Mouse (Mus musculus): ENCODE measurements around the gene Kiss1. TPM values are rescaled to one million over a fixed set of nuclear protein-coding genes. Genes with fewer than 3 reads are reported as not detected.
"Not testable (repeated sequence)": the region's sequence is repeated elsewhere in the genome, so short reads cannot be mapped to it uniquely, and the experiment has no call there.

Kiss1 gene
- polyA plus RNA-seq, 1 experiment from 2014 or later, result 7.7 TPM

- ATAC-seq (ENCODE audit: borderline replicate concordance, extremely low read depth, low FRiP score, low TSS enrichment), result peak; percentile 17; the same call in 1 of the 2 replicates
- H3K36me3 ChIP-seq, result no peaks in the 10 kb centered on the region
- no peaks in the 10 kb centered on the region for H3K9me3 ChIP-seq
- H3K4me1 ChIP-seq, result peaks cover 28% of the 10 kb centered on the region
- no peak overlapping the region for H3K4me3 ChIP-seq
- H3K27me3 ChIP-seq, result no peaks in the 10 kb centered on the region
- no peak overlapping the region for H3K9ac ChIP-seq
- peak overlapping the region; percentile 21; the same call in 1 of the 2 replicates for H3K27ac ChIP-seq
- 23% methylated on average over 5 of the region's 5 CpGs for WGBS
- H3K4me2 ChIP-seq, result no peak overlapping the region
These were observed 1.7 kb downstream of the Kiss1 start for GRCm38 (mm10) chr1:133323333-133323732.

GRCm38 (mm10) chr1:133325951-133326350 is 4.3 kb downstream of the Kiss1 start:
- no peak for ATAC-seq (ENCODE audit: borderline replicate concordance, extremely low read depth, low FRiP score, low TSS enrichment)
- Histone ChIP-seq H3K4me2 (no peak overlapping the region), H3K9me3 (no peaks in the 10 kb centered on the region), H3K36me3 (no peaks in the 10 kb centered on the region), H3K27ac (no peak overlapping the region), H3K4me1 (peaks cover 47% of the 10 kb centered on the region), H3K4me3 (no peak overlapping the region), H3K27me3 (peaks cover 4% of the 10 kb centered on the region; the same call in 1 of the 2 replicates), H3K9ac (no peak overlapping the region)
- 75% methylated on average over 8 of the region's 8 CpGs for WGBS

GRCm38 (mm10) chr1:133327094-133327493 is 5.4 kb downstream of the Kiss1 start:
- 54% methylated on average over 5 of the region's 5 CpGs for WGBS
- Histone ChIP-seq H3K4me2 (no peak overlapping the region), H3K4me1 (peaks cover 40% of the 10 kb centered on the region), H3K36me3 (no peaks in the 10 kb centered on the region), H3K27ac (no peak overlapping the region), H3K9me3 (no peaks in the 10 kb centered on the region), H3K27me3 (peaks cover 7% of the 10 kb centered on the region; the same call in 1 of the 2 replicates), H3K9ac (no peak overlapping the region), H3K4me3 (no peak overlapping the region)
- ATAC-seq (ENCODE audit: borderline replicate concordance, extremely low read depth, low FRiP score, low TSS enrichment), result no peak

GRCm38 (mm10) chr1:133328299-133328795 is 6.7 kb downstream of the Kiss1 start:
- 54% methylated on average over 6 of the region's 6 CpGs for WGBS

GRCm38 (mm10) chr1:133328896-133329637 is 7.4 kb downstream of the Kiss1 start:
- H3K4me3 ChIP-seq, result peak overlapping the region; percentile 22
- no peak overlapping the region; the same call in 1 of the 2 replicates for H3K9ac ChIP-seq
- H3K4me2 ChIP-seq, result peak overlapping the region; percentile 73
- peak; percentile 81; the same call in 1 of the 2 replicates for ATAC-seq (ENCODE audit: borderline replicate concordance, extremely low read depth, low FRiP score, low TSS enrichment)
- 4% methylated on average over 34 of the region's 34 CpGs for WGBS
- no peaks in the 10 kb centered on the region for H3K36me3 ChIP-seq
- peaks cover 30% of the 10 kb centered on the region for H3K4me1 ChIP-seq
- no peaks in the 10 kb centered on the region for H3K9me3 ChIP-seq
- H3K27ac ChIP-seq, result peak overlapping the region; percentile 71
- H3K27me3 ChIP-seq, result peaks cover 7% of the 10 kb centered on the region; the same call in 1 of the 2 replicates

More at GRCm38 (mm10) chr1:133328299-133328795, 6.7 kb downstream of the Kiss1 start:
- Histone ChIP-seq H3K27me3 (peaks cover 7% of the 10 kb centered on the region; the same call in 1 of the 2 replicates), H3K4me1 (peaks cover 35% of the 10 kb centered on the region), H3K4me2 (0 out of 2 replicates have a peak overlapping the region, but pooled peaks have one; percentile 73), H3K9me3 (no peaks in the 10 kb centered on the region), H3K36me3 (no peaks in the 10 kb centered on the region), H3K9ac (no peak overlapping the region), H3K4me3 (no peak overlapping the region), H3K27ac (peak overlapping the region; percentile 71)
- ATAC-seq (ENCODE audit: borderline replicate concordance, extremely low read depth, low FRiP score, low TSS enrichment), result no peak

GRCm38 (mm10) chr1:133329638-133329964 is 7.9 kb downstream of the Kiss1 start:
- Histone ChIP-seq H3K4me3 (peak overlapping the region; percentile 22), H3K27ac (peak overlapping the region; percentile 71), H3K36me3 (no peaks in the 10 kb centered on the region), H3K9ac (no peak overlapping the region; the same call in 1 of the 2 replicates), H3K4me1 (peaks cover 28% of the 10 kb centered on the region), H3K4me2 (peak overlapping the region; percentile 73), H3K27me3 (peaks cover 7% of the 10 kb centered on the region; the same call in 1 of the 2 replicates), H3K9me3 (no peaks in the 10 kb centered on the region)
- 23% methylated on average over 7 of the region's 7 CpGs for WGBS
- ATAC-seq (ENCODE audit: borderline replicate concordance, extremely low read depth, low FRiP score, low TSS enrichment), result peak; percentile 19; the same call in 1 of the 2 replicates

- WGBS, result 53% methylated on average over 3 of the region's 3 CpGs
- Histone ChIP-seq H3K27ac (no peak overlapping the region), H3K36me3 (no peaks in the 10 kb centered on the region), H3K9ac (no peak overlapping the region), H3K4me2 (no peak overlapping the region), H3K4me3 (no peak overlapping the region), H3K27me3 (peaks cover 7% of the 10 kb centered on the region; the same call in 1 of the 2 replicates), H3K9me3 (no peaks in the 10 kb centered on the region), H3K4me1 (peaks cover 28% of the 10 kb centered on the region)
- ATAC-seq (ENCODE audit: borderline replicate concordance, extremely low read depth, low FRiP score, low TSS enrichment), result no peak
These were observed 9.5 kb downstream of the Kiss1 start for GRCm38 (mm10) chr1:133331142-133331541.

GRCm38 (mm10) chr1:133332656-133333430 is 11.2 kb downstream of the Kiss1 start:
- Histone ChIP-seq H3K27me3 (peaks cover 7% of the 10 kb centered on the region; the same call in 1 of the 2 replicates), H3K4me3 (no peak overlapping the region), H3K4me2 (no peak overlapping the region), H3K36me3 (no peaks in the 10 kb centered on the region), H3K9ac (no peak overlapping the region), H3K27ac (no peak overlapping the region), H3K9me3 (no peaks in the 10 kb centered on the region), H3K4me1 (peaks cover 28% of the 10 kb centered on the region)
- no peak for ATAC-seq (ENCODE audit: borderline replicate concordance, extremely low read depth, low FRiP score, low TSS enrichment)
- 87% methylated on average over 11 of the region's 11 CpGs for WGBS

- Histone ChIP-seq H3K4me3 (no peak overlapping the region), H3K9ac (no peak overlapping the region), H3K27ac (no peak overlapping the region), H3K9me3 (no peaks in the 10 kb centered on the region), H3K27me3 (peaks cover 7% of the 10 kb centered on the region; the same call in 1 of the 2 replicates), H3K4me1 (peaks cover 17% of the 10 kb centered on the region), H3K36me3 (no peaks in the 10 kb centered on the region), H3K4me2 (no peak overlapping the region)
- ATAC-seq (ENCODE audit: borderline replicate concordance, extremely low read depth, low FRiP score, low TSS enrichment), result no peak
- 73% methylated on average over 6 of the region's 6 CpGs for WGBS
These were observed 12.3 kb downstream of the Kiss1 start for GRCm38 (mm10) chr1:133333937-133334336.

GRCm38 (mm10) chr1:133340403-133340802 is 18.7 kb downstream of the Kiss1 start:
- not testable (repeated sequence) for H3K27me3 ChIP-seq; ATAC-seq (ENCODE audit: borderline replicate concordance, extremely low read depth, low FRiP score, low TSS enrichment)

GRCm38 (mm10) chr1:133344357-133344756 is 22.7 kb downstream of the Kiss1 start:
- WGBS, result 85% methylated on average over 2 of the region's 2 CpGs
- Histone ChIP-seq H3K27ac (no peak overlapping the region), H3K9me3 (no peaks in the 10 kb centered on the region), H3K27me3 (no peaks in the 10 kb centered on the region), H3K9ac (no peak overlapping the region), H3K4me1 (no peaks in the 10 kb centered on the region), H3K4me2 (no peak overlapping the region), H3K36me3 (no peaks in the 10 kb centered on the region), H3K4me3 (no peak overlapping the region)
- ATAC-seq (ENCODE audit: borderline replicate concordance, extremely low read depth, low FRiP score, low TSS enrichment), result no peak

More at GRCm38 (mm10) chr1:133340403-133340802, 18.7 kb downstream of the Kiss1 start:
- not testable (repeated sequence) for H3K4me3 ChIP-seq, H3K9me3 ChIP-seq, H3K9ac ChIP-seq, H3K27ac ChIP-seq, H3K4me2 ChIP-seq, H3K36me3 ChIP-seq, H3K4me1 ChIP-seq
- WGBS, result 73% methylated on average over 1 of the region's 1 CpGs

Measured in lung, embryonic 15.5 days (tissue).